Mouse (Mus musculus) cerebellum, adult 2 months (tissue): ENCODE data around the gene Tln2. TPM values are rescaled to one million over a fixed set of nuclear protein-coding genes. Genes with fewer than 3 reads are reported as not detected.
A peak's percentile ranks its signal among the peaks of the same experiment; 100 is the strongest.

Experiments used
- DNase-seq, 2 experiments: peaks; one replicate each; pipeline ENCODE4 v3.0.0; 2021
- H3K27ac ChIP-seq: fragments of 200-500 bp; 2 replicates; pipeline ENCODE4 v1.5.1; 2012; ENCODE audit warnings: low read length, control low read depth, inconsistent platforms; ENCODE audit not compliant: insufficient read depth
- H3K27me3 ChIP-seq: fragments of 200-500 bp; 2 replicates; pipeline ENCODE4 v1.6.1; 2012; ENCODE audit warnings: inconsistent platforms, mild to moderate bottlenecking, low read length, moderate library complexity; ENCODE audit not compliant: control insufficient read depth, insufficient read depth
- H3K4me1 ChIP-seq: fragments of 200-500 bp; 2 replicates; pipeline ENCODE4 v1.6.1; 2011; ENCODE audit warnings: low read length; ENCODE audit not compliant: control insufficient read depth, insufficient read depth
- H3K4me3 ChIP-seq: fragments of 200-500 bp; replicated peaks from 2 replicates; pipeline ENCODE3; 2011; ENCODE audit warnings: mild to moderate bottlenecking, low read depth, low read length, control low read depth; ENCODE audit not compliant: insufficient read depth
- CTCF ChIP-seq: fragments of 200-500 bp; IDR thresholded peaks from 2 replicates; pipeline ENCODE4 v1.5.1; 2011; ENCODE audit warnings: low read depth, mild to moderate bottlenecking, control low read depth, low read length, moderate library complexity, borderline replicate concordance; ENCODE audit not compliant: insufficient read depth
- POLR2A ChIP-seq: fragments of 200-500 bp; IDR thresholded peaks from 2 replicates; pipeline ENCODE4 v1.6.1; 2011; ENCODE audit warnings: low read length, control low read depth, borderline replicate concordance; ENCODE audit not compliant: insufficient read depth
- WGBS: fragments of 180-500 bp; shearing (Covaris S2); methylation state at CpG from one replicate; pipeline ENCODE4 v1.1.7; 2018; 5-methylcytosine and 5-hydroxymethylcytosine counted together
- polyA plus RNA-seq: library from polyadenylated mRNA; depleted of rRNA; stranded (reverse); fragments of >200 nt; gene quantifications from 2 replicates; pipeline ENCODE4 v1.2.3, GENCODE M21; 2012

The Tln2 gene
- polyA plus RNA-seq, 1 experiment, result 28.7 TPM

DNA sequence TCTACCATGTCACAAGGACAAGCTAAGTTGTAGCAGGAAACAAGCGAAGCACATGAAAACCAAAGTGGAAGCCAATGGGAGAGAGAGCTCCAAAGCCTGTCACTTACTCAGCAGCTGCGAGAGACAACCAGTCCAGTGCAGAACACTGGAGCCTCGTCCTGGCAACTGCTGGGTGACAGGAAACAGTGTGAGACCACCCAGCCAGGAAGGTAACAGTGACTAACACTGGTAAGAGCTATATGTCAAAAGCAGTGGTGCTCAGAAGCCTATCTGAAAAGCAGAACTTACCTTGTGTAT is 14.1 kb upstream of the Tln2 start:
- Histone ChIP-seq H3K4me3 (no peak overlapping the region), H3K27me3 (no peaks in the 10 kb centered on the region), H3K4me1 (peaks cover 16% of the 10 kb centered on the region), H3K27ac (no peak overlapping the region)
- TF ChIP-seq CTCF (no peak), POLR2A (no peak)
- WGBS, result 84% methylated on average over 3 of the region's 3 CpGs
- no peak for DNase-seq

DNA sequence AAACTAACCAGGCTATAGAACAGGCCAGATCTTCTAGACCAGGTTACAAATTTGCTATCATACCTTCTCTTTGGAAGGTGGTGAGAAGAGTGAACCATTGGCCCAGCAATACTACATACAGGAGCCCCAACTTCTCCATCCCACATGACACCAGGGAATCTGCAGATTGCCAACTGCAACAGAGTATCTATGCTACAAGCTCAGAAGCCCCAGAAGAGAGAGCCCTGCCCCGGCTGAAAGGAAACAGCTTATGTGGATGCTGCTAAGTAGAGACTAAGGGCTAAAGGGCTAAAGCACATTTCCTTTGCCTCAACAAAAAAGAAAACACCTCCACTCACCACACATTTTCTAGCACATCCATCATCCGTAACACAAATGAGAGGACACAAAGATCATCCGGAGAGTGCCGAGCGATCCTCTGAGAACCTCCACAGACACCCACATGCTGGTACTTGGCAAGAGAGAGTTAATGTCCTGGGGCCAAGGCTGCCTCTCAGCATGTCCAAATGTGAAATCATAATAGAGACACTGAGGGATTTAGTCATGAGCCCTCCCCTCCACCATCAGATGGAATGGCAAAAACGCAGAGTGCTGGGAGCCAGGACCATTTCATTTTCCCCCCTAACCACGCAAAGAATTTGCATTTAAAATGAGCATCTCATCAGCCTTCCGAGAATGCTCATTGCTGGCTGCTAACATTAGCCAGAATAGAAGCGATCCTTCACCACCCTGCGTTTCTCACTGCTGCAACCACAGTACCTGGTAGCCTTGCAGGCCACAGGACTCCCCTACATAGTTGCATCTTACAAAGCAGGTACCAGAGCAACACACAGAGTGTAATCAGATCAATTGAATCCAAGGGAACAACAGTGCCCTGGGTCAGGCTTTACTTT is 13.5 kb upstream of the Tln2 start:
- peak; percentile 50 to 66 for DNase-seq
- Histone ChIP-seq H3K4me3 (peak overlapping the region; percentile 46), H3K4me1 (peaks cover 16% of the 10 kb centered on the region), H3K27ac (no peak overlapping the region), H3K27me3 (no peaks in the 10 kb centered on the region)
- TF ChIP-seq CTCF (no peak), POLR2A (no peak)
- WGBS, result 9% methylated on average over 10 of the region's 10 CpGs

DNA sequence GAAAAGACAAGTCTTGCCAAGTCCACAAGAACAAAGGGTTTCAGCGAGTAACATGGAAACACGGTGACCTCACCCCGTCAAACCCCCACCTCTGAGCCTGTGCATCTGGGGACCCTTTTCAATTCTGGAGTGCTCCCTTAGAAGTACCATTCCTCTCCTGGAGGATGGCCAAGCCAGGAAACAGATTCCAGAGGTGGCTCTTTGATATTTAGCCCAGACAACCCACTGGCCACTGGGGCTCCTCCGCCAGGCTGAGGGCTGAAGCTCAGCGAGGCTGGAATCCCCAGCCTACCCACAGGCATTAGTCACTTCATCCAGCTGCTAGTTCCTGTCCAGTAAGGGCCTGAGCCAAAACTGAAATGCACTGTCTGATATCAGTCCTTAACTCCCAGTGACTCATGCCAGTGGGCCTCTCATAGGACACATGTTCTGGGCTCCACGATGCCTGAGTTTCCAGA is 6.3 kb upstream of the Tln2 start:
- H3K27me3 ChIP-seq, result no peaks in the 10 kb centered on the region
- DNase-seq, result no peak
- peaks cover 3% of the 10 kb centered on the region; the same call in 1 of the 2 replicates for H3K4me1 ChIP-seq
- no peak overlapping the region for H3K27ac ChIP-seq
- no peak for TF ChIP-seq CTCF
- no peak for TF ChIP-seq POLR2A
- 90% methylated on average over 6 of the region's 6 CpGs for WGBS
- no peak overlapping the region for H3K4me3 ChIP-seq

DNA sequence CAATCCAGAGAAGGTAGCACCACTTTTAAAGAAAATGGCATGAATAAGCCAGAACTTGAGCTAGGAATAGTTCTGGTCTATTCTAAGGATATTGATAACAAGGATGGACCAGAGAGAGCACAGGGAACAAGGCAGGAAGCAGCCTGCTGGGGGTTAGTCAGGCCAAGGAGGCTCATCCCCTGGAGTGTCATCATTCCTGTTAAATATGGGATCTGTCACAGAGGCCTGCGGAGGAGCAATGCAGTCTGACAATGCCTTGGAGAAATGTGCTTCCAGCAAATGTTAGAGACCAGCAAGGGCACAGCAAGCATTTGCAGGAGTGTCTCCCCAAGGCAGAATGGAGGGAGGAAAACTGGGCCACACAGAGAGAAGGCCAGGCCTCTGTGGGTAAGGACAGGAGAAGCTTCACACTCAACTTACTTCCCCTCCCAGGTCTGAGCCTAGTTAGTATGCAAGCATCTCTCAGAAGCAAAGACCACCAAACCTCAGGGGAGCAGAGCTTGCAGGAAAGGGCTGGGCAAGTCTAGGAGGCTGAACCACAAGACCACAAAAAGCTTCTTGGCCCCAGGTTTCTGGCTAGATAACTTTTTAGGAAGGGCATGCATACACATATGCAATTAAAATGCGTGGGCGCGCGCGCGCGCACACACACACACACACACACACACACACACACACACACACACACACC is 9.5 kb downstream of the Tln2 start:
- H3K4me1 ChIP-seq, result no peaks in the 10 kb centered on the region
- TF ChIP-seq CTCF (no peak), POLR2A (no peak)
- 94% methylated on average over 8 of the region's 8 CpGs for WGBS
- no peak overlapping the region for H3K4me3 ChIP-seq
- no peak for DNase-seq
- no peak overlapping the region for H3K27ac ChIP-seq
- no peaks in the 10 kb centered on the region for H3K27me3 ChIP-seq

DNA sequence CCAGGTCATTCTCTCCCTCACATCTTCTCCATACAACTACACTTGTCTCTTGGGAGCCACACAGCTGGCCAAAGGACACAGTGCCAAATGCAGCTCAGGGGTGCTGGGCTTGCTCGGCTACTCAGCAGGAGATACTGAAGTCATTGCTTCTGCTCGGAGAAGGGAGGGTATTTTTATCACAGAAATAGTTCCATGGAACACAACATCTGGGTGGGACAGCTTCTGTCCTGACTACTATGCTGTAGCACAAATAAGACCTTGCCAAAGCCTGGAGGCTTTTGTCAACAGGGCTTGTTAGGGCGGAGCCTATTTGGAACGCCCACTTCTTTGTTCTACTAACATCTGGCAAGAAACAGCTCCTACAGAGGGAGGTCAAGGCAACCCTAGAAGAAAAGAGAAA is 10.2 kb downstream of the Tln2 start:
- TF ChIP-seq CTCF (no peak), POLR2A (no peak)
- H3K27ac ChIP-seq, result no peak overlapping the region
- no peaks in the 10 kb centered on the region for H3K27me3 ChIP-seq
- no peak for DNase-seq
- H3K4me3 ChIP-seq, result no peak overlapping the region
- 59% methylated on average over 4 of the region's 4 CpGs for WGBS
- H3K4me1 ChIP-seq, result no peaks in the 10 kb centered on the region

DNA sequence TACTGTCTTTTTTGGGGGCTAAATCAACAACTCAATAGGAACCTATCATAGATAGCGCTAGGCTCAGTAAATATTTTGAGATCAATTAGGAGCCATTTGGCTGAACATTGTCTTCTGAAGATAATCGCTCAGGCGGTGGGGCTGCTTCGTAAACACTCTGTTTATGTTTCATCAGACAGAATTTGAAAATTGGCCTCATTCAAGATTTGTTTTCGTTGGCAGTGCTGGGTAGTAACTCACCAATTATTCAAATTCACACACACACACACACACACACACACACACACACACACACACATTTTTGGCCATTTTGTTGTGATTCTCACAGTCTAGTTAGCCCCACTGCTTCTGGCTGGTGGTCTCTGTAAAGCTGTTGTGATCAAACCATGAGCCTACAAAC is 12.9 kb downstream of the Tln2 start:
- Histone ChIP-seq H3K4me3 (no peak overlapping the region), H3K27ac (no peak overlapping the region), H3K27me3 (no peaks in the 10 kb centered on the region), H3K4me1 (no peaks in the 10 kb centered on the region)
- TF ChIP-seq POLR2A, result no peak
- no peak for TF ChIP-seq CTCF
- no peak for DNase-seq
- WGBS, result 97% methylated on average over 5 of the region's 5 CpGs

DNA sequence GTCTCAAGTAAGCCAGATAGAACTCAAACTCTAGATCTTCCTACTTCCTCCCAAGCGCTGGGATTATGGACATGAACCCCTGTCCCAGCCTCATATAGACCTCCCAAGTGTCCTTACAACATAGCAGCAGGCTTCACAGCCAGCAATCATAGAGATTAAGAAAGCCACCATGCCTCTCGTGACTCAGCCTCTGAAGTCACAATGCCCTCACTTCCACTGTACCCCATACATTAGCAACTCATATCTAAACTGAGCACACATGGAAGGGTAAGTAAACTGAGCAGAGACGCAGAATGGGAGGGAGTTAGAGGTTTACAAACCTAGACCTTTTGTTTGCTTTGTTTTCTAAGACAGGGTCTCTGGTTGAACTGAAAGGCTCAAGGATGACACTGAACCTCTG is 13.7 kb downstream of the Tln2 start:
- Histone ChIP-seq H3K27me3 (no peaks in the 10 kb centered on the region), H3K27ac (no peak overlapping the region), H3K4me1 (no peaks in the 10 kb centered on the region), H3K4me3 (no peak overlapping the region)
- 97% methylated on average over 3 of the region's 3 CpGs for WGBS
- TF ChIP-seq POLR2A (no peak), CTCF (no peak)
- no peak for DNase-seq

DNA sequence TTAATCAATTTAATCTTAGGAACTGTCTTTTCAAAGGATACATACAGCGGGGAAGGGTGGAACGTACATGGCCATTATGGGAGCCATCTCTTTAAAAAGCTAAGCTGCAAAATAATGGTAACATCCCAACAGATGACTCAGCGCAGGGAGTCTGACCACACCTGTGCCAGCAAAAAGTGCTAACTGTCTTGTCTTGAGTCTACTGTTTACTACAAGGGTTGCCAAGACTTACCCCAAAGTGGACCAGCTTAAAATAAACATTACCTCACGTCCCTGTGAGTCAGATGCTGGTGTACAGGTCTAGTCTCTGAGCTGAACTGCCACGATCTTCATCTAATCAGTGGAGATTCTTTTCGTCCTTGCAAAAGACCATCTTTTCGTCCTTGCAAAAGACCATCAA is 14.7 kb downstream of the Tln2 start:
- DNase-seq, result peak in 1 of 2 experiments; percentile 59
- 72% methylated on average over 7 of the region's 7 CpGs for WGBS
- H3K4me3 ChIP-seq, result no peak overlapping the region
- no peak overlapping the region for H3K27ac ChIP-seq
- no peaks in the 10 kb centered on the region for H3K27me3 ChIP-seq
- TF ChIP-seq POLR2A (no peak), CTCF (no peak)
- H3K4me1 ChIP-seq, result no peaks in the 10 kb centered on the region
